Mouse (Mus musculus) heart, embryonic 15.5 days (tissue): ENCODE measurements at regions not wholly inside any gene's neighbourhood (a gene's known extent, or its start where the extent isn't known, plus 50 kb on each side); places are given as distances from the start of the nearest gene placed in this dataset.

ENCODE experiments used
- ATAC-seq: fragments of 200-750 bp; cut with Nextera tagmentation; replicated peaks from 2 replicates; pipeline ENCODE4 v1.8.0; 2017; ENCODE audit warnings: low read depth, moderate TSS enrichment; ENCODE audit not compliant: insufficient number of reproducible peaks, insufficient read depth, low FRiP score
- H3K27ac ChIP-seq: fragments of 300-500 bp; sonication (generic); 2 replicates; pipeline ENCODE4 v1.5.1; 2015; ENCODE audit warnings: mild to moderate bottlenecking, inconsistent platforms
- H3K27me3 ChIP-seq: fragments of 300-500 bp; sonication (generic); 2 replicates; pipeline ENCODE4 v1.6.1; 2015; ENCODE audit warnings: inconsistent platforms
- H3K36me3 ChIP-seq: fragments of 300-500 bp; sonication (generic); 2 replicates; pipeline ENCODE4 v1.6.1; 2015; ENCODE audit warnings: mild to moderate bottlenecking, inconsistent platforms
- H3K4me1 ChIP-seq: fragments of 300-500 bp; sonication (generic); replicated peaks from 2 replicates; pipeline ENCODE4 v1.6.1; 2015; ENCODE audit warnings: inconsistent platforms
- H3K4me2 ChIP-seq: fragments of 300-500 bp; sonication (generic); 2 replicates; pipeline ENCODE4 v1.6.1; 2015; ENCODE audit warnings: inconsistent platforms, mild to moderate bottlenecking, moderate library complexity
- H3K4me3 ChIP-seq: fragments of 300-500 bp; sonication (generic); 2 replicates; pipeline ENCODE4 v1.5.1; 2015; ENCODE audit warnings: mild to moderate bottlenecking, inconsistent platforms
- H3K9ac ChIP-seq: fragments of 300-500 bp; sonication (generic); 2 replicates; pipeline ENCODE4 v1.6.1; 2015; ENCODE audit warnings: mild to moderate bottlenecking, inconsistent platforms
- H3K9me3 ChIP-seq: fragments of 300-500 bp; sonication (generic); replicated peaks from 2 replicates; pipeline ENCODE4 v1.6.1; 2016; ENCODE audit warnings: inconsistent platforms
- WGBS: fragments of 180-500 bp; shearing (Covaris S2); methylation state at CpG from one replicate; pipeline ENCODE4 v1.1.7; 2015; ENCODE audit warnings: mixed read lengths; 5-methylcytosine and 5-hydroxymethylcytosine counted together

DNA sequence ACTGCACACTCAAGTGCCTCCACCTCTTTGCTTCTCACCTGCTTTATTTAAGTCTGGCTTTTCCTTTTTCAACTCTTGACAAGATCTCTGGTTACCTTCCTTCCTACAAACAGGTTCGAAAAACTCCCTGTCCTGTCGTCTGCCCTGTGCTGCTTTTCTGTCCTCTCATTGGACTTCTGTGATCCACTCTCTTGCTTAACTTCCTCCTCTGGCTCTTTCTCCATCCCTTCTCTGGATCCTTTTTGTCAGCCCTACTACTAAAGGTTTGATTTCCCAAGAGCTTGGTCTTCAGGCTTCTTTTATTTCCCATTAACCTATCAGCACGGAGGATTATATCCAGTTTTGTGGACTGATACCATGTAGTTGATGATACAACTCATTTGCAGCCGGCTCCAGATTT lies 149.8 kb downstream of the Satb1 start:
- Histone ChIP-seq H3K4me1 (no peaks in the 10 kb centered on the region), H3K4me3 (no peak overlapping the region), H3K9me3 (no peaks in the 10 kb centered on the region), H3K36me3 (no peaks in the 10 kb centered on the region), H3K9ac (no peak overlapping the region), H3K27ac (no peak overlapping the region), H3K27me3 (no peaks in the 10 kb centered on the region), H3K4me2 (no peak overlapping the region)
- ATAC-seq: no peak
- WGBS: 75% methylated on average over 4 of the region's 4 CpGs

DNA sequence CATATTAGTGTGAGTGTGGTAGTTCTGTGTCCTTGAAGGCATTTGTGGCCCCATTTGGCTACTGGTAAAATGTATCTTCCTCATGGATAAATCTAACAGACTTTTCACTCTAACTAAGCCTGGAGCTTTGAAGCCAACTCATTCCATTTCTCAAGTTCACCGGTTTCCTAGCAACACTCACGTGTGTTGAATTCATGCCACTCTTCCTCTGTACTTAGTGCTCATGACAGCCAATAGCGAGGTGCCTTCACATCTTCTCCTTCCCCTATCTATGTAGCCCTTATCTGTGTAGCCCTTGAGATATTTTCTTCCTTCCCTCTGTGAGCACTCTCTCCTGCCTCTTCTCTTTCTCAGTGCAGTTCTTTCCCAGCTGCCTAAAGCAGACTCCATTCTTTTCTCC lies 150.7 kb downstream of the Satb1 start:
- H3K27me3 ChIP-seq: no peaks in the 10 kb centered on the region
- WGBS: 42% methylated on average over 3 of the region's 3 CpGs
- ATAC-seq: no peak

DNA sequence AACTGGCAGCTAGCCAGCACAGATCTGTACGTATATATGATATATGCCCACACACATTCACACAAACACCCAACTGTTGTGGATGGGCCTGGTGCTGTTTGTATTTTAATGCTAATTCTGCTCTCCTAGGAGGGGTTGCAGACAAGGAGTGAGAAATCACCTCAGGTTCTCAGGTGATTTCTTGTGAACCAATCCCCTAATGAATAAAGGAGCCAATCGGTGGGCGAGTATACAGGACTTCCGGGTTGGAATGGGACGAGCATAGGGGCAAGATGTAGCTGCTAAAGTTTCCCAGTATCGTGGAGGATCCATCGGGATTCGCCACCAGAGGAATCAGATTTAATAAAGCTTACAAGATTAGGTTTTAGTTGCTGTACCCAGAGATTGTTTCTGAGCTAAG lies 155.6 kb downstream of the Satb1 start:
- Histone ChIP-seq H3K9me3 (no peaks in the 10 kb centered on the region), H3K27me3 (no peaks in the 10 kb centered on the region), H3K4me2 (no peak overlapping the region), H3K27ac (no peak overlapping the region), H3K36me3 (no peaks in the 10 kb centered on the region), H3K4me1 (no peaks in the 10 kb centered on the region), H3K4me3 (no peak overlapping the region), H3K9ac (no peak overlapping the region)
- ATAC-seq: no peak
- WGBS: 83% methylated on average over 8 of the region's 8 CpGs

More for the DNA sequence above, 150.7 kb downstream of the Satb1 start:
- no peaks in the 10 kb centered on the region for H3K9me3 ChIP-seq
- H3K4me2 ChIP-seq: no peak overlapping the region
- no peak overlapping the region for H3K4me3 ChIP-seq
- no peaks in the 10 kb centered on the region for H3K4me1 ChIP-seq
- H3K9ac ChIP-seq: no peak overlapping the region
- no peak overlapping the region for H3K27ac ChIP-seq
- no peaks in the 10 kb centered on the region for H3K36me3 ChIP-seq

DNA sequence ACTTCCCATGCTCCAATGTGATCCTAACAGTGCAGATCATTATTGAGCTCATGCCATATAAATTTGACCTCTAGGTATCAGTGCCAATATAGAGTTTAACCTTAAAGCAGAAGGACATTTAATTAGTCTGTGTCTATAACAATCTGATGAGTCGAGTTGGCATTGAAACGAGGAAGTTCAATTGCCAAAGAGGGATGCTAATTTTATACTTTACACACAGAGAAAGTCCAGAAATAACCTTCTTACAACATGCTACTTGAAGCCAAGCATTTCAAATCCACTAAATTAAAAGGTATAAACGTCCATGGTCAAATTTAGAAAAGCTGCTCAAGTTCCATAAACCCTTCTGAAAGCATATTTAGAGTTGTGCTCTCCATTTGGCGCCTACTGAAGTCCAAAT lies 174.7 kb downstream of the Satb1 start:
- Histone ChIP-seq H3K4me3 (no peak overlapping the region), H3K4me1 (no peaks in the 10 kb centered on the region), H3K9ac (no peak overlapping the region), H3K36me3 (no peaks in the 10 kb centered on the region), H3K27ac (no peak overlapping the region), H3K4me2 (no peak overlapping the region), H3K27me3 (no peaks in the 10 kb centered on the region), H3K9me3 (no peaks in the 10 kb centered on the region)
- ATAC-seq: no peak
- 66% methylated on average over 4 of the region's 4 CpGs for WGBS

GRCm38 (mm10) chr17:51653881-51654280 lies 179.2 kb downstream of the Satb1 start:
- WGBS: 71% methylated on average over 3 of the region's 3 CpGs
- Histone ChIP-seq H3K4me3 (no peak overlapping the region), H3K9me3 (no peaks in the 10 kb centered on the region), H3K4me1 (no peaks in the 10 kb centered on the region), H3K9ac (no peak overlapping the region), H3K27me3 (no peaks in the 10 kb centered on the region), H3K4me2 (no peak overlapping the region), H3K27ac (no peak overlapping the region), H3K36me3 (no peaks in the 10 kb centered on the region)
- no peak for ATAC-seq

GRCm38 (mm10) chr17:51651880-51652279 lies 181.2 kb downstream of the Satb1 start:
- H3K4me2 ChIP-seq: no peak overlapping the region
- no peak overlapping the region for H3K9ac ChIP-seq
- H3K27ac ChIP-seq: no peak overlapping the region
- no peak overlapping the region for H3K4me3 ChIP-seq
- no peaks in the 10 kb centered on the region for H3K27me3 ChIP-seq
- ATAC-seq: no peak
- no peaks in the 10 kb centered on the region for H3K36me3 ChIP-seq
- H3K9me3 ChIP-seq: no peaks in the 10 kb centered on the region
- WGBS: 71% methylated on average over 2 of the region's 2 CpGs
- no peaks in the 10 kb centered on the region for H3K4me1 ChIP-seq

- Histone ChIP-seq H3K9ac (no peak overlapping the region), H3K4me1 (no peaks in the 10 kb centered on the region), H3K27me3 (no peaks in the 10 kb centered on the region), H3K36me3 (no peaks in the 10 kb centered on the region), H3K27ac (no peak overlapping the region), H3K9me3 (no peaks in the 10 kb centered on the region), H3K4me2 (no peak overlapping the region), H3K4me3 (no peak overlapping the region)
- WGBS: 65% methylated on average over 12 of the region's 12 CpGs
- no peak for ATAC-seq
Observed at GRCm38 (mm10) chr17:51649213-51649815, 183.8 kb downstream of the Satb1 start.

DNA sequence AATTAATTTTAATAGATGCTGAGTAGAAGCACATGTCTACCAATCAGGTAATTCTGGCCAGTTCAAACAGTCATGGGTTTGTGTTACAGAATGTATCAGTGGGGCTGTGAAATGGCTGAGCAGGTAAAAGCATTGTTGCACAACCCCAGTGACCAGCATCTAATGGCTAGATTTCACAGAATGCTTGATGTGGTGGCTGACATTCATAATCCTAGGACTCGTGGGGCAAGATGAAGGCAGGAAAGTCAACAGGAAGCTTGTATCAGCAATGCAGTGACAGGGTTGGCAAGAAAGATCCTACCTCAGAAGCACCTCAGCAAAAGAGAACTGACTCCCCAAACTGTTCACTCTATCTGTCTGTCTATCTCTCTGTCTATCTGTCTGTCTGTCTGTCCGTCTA lies 186.7 kb downstream of the Satb1 start:
- Histone ChIP-seq H3K27me3 (no peaks in the 10 kb centered on the region), H3K36me3 (no peaks in the 10 kb centered on the region), H3K27ac (no peak overlapping the region), H3K4me3 (no peak overlapping the region), H3K4me1 (no peaks in the 10 kb centered on the region), H3K9me3 (no peaks in the 10 kb centered on the region), H3K9ac (no peak overlapping the region), H3K4me2 (no peak overlapping the region)
- WGBS: 51% methylated on average over 2 of the region's 2 CpGs
- no peak for ATAC-seq

DNA sequence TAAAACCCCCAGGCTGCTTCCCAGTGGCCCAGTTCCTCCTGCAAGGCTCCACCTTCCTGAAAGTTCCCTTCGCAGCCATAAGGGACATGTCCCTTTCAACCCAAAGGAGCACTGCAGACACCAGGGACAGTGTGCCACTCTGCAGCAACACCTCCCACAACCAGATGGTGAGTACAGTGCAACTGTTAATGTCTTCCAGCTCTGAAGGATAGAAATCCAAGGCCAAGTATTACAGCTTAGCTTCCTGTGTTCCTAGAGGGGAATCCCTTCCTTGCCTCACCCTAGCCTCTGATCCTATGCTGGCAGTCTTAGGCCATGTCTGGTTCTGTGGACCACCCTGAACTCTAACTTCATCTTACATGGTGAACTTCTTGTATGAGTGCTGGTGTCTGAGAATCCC lies 187.2 kb downstream of the Satb1 start:
- no peak for ATAC-seq
- no peaks in the 10 kb centered on the region for H3K9me3 ChIP-seq
- 68% methylated on average over 1 of the region's 1 CpGs for WGBS

DNA sequence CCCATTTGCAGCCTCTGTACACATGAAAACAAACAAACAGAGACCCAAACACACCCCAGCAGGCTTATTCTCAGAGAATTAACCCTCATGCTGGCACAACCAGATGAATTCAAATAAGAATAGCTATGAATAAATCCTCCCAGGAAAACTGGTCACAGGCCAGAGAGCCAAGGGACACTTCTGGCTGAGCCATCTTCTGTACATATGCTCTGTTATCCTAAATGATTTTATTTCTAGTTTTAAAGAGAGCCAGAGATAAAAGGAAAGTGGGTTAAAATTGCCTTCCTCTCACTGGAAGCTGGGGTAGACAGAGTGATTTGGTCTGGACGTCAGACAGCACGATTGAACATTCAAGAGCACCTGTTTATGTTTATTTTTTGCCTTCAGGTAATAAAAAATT lies 190.4 kb downstream of the Satb1 start:
- 64% methylated on average over 2 of the region's 2 CpGs for WGBS
- H3K4me2 ChIP-seq: no peak overlapping the region
- no peak overlapping the region for H3K4me3 ChIP-seq
- H3K9ac ChIP-seq: no peak overlapping the region
- H3K27ac ChIP-seq: no peak overlapping the region
- H3K4me1 ChIP-seq: no peaks in the 10 kb centered on the region
- no peaks in the 10 kb centered on the region for H3K9me3 ChIP-seq
- H3K27me3 ChIP-seq: no peaks in the 10 kb centered on the region
- no peak for ATAC-seq
- H3K36me3 ChIP-seq: no peaks in the 10 kb centered on the region

More for the DNA sequence above, 187.2 kb downstream of the Satb1 start:
- H3K4me3 ChIP-seq: no peak overlapping the region
- H3K9ac ChIP-seq: no peak overlapping the region
- no peaks in the 10 kb centered on the region for H3K4me1 ChIP-seq
- H3K27ac ChIP-seq: no peak overlapping the region
- no peaks in the 10 kb centered on the region for H3K36me3 ChIP-seq
- H3K4me2 ChIP-seq: no peak overlapping the region
- no peaks in the 10 kb centered on the region for H3K27me3 ChIP-seq

- no peak overlapping the region for H3K4me3 ChIP-seq
- no peaks in the 10 kb centered on the region for H3K9me3 ChIP-seq
- no peaks in the 10 kb centered on the region for H3K36me3 ChIP-seq
- WGBS: 84% methylated on average over 4 of the region's 4 CpGs
- no peak overlapping the region for H3K9ac ChIP-seq
- H3K4me2 ChIP-seq: no peak overlapping the region
- no peaks in the 10 kb centered on the region for H3K4me1 ChIP-seq
- H3K27me3 ChIP-seq: no peaks in the 10 kb centered on the region
- no peak for ATAC-seq
- H3K27ac ChIP-seq: no peak overlapping the region
Observed at GRCm38 (mm10) chr17:51635913-51636312, 197.2 kb downstream of the Satb1 start.

GRCm38 (mm10) chr17:51631574-51631973 lies 201.5 kb downstream of the Satb1 start:
- H3K4me2 ChIP-seq: no peak overlapping the region
- no peaks in the 10 kb centered on the region for H3K9me3 ChIP-seq
- H3K4me1 ChIP-seq: no peaks in the 10 kb centered on the region
- 24% methylated on average over 2 of the region's 2 CpGs for WGBS
- ATAC-seq: no peak
- no peaks in the 10 kb centered on the region for H3K36me3 ChIP-seq
- H3K27me3 ChIP-seq: no peaks in the 10 kb centered on the region
- no peak overlapping the region for H3K27ac ChIP-seq
- no peak overlapping the region for H3K9ac ChIP-seq
- H3K4me3 ChIP-seq: no peak overlapping the region
